In genomic region chr9:77802461-77802860, GRCm38 (mm10) we compare ENCODE assay signal across 9 mouse cellular contexts. TPM values are rescaled to one million over a fixed set of nuclear protein-coding genes. Genes with fewer than 3 reads are reported as not detected.
A peak's percentile ranks its signal among the peaks of the same experiment; 100 is the strongest.
DNase-seq lines count a peak whose midpoint lies in the region; ATAC-seq and TF ChIP-seq lines count a peak whose summit lies in the region.
"Had no signal": no experiment of that assay in that cellular context is flagged by ENCODE, and none has a peak within 500 bp of the region (broad histone marks: within the 10 kb centered on the region; RNA-seq: fewer than 3 reads in every experiment).

No protein-coding gene starts in this region.

- H3K4me1 ChIP-seq in hindbrain, embryonic 11.5 days (replicated peaks; ENCODE audit: control insufficient read depth, insufficient read depth, low read length) = no peaks in the 10 kb centered on the region
- H3K4me1 ChIP-seq in hindbrain, embryonic 12.5 days = peaks cover 4% of the 10 kb centered on the region; the same call in 1 of the 2 replicates
- H3K4me1 ChIP-seq in stomach, postnatal 0 days (replicated peaks; ENCODE audit: control insufficient read depth, insufficient read depth) = no peaks in the 10 kb centered on the region

- no peaks in the 10 kb centered on the region for H3K9me3 ChIP-seq in hindbrain, embryonic 11.5 days (ENCODE audit: control insufficient read depth, low read length)
- H3K9me3 ChIP-seq in hindbrain, embryonic 12.5 days (replicated peaks) = no peaks in the 10 kb centered on the region
- H3K9me3 ChIP-seq in stomach, postnatal 0 days (ENCODE audit: control insufficient read depth, low read length) = no peaks in the 10 kb centered on the region

- no peak overlapping the region for H3K27ac ChIP-seq in hindbrain, embryonic 11.5 days (ENCODE audit: low read depth, low read length)
- H3K27ac ChIP-seq in hindbrain, embryonic 12.5 days = no peak overlapping the region
- no peak overlapping the region for H3K27ac ChIP-seq in stomach, postnatal 0 days (replicated peaks)

- H3K9ac ChIP-seq in hindbrain, embryonic 11.5 days (ENCODE audit: low read depth, low read length) = no peak overlapping the region
- H3K9ac ChIP-seq in hindbrain, embryonic 12.5 days = no peak overlapping the region
- no peak overlapping the region for H3K9ac ChIP-seq in stomach, postnatal 0 days (ENCODE audit: low read length)

- no peak overlapping the region for H3K4me3 ChIP-seq in hindbrain, embryonic 11.5 days (ENCODE audit: low read depth, low read length)
- no peak overlapping the region for H3K4me3 ChIP-seq in hindbrain, embryonic 12.5 days
- H3K4me3 ChIP-seq in stomach, postnatal 0 days (ENCODE audit: low read depth, low read length) = no peak overlapping the region
- H3K4me3 ChIP-seq: erythroblast, embryonic 14.5 days had no signal

- no peaks in the 10 kb centered on the region for H3K27me3 ChIP-seq in hindbrain, embryonic 11.5 days (ENCODE audit: control insufficient read depth, insufficient read depth, low read length)
- no peaks in the 10 kb centered on the region for H3K27me3 ChIP-seq in hindbrain, embryonic 12.5 days
- no peaks in the 10 kb centered on the region for H3K27me3 ChIP-seq in stomach, postnatal 0 days (ENCODE audit: control insufficient read depth, insufficient read depth, low read length)

- TF ChIP-seq EP300 in stomach, postnatal 0 days (optimal IDR thresholded peaks at IDR 0.05) = no peak

- TF ChIP-seq CTCF in stomach, postnatal 0 days (IDR thresholded peaks at IDR 0.05; ENCODE audit: low read depth) = peak; percentile 73

- ATAC-seq in hindbrain, embryonic 11.5 days (ENCODE audit: low FRiP score) = no peak
- no peak for ATAC-seq in hindbrain, embryonic 12.5 days (ENCODE audit: low FRiP score)
- ATAC-seq in stomach, postnatal 0 days (ENCODE audit: low FRiP score, low TSS enrichment) = no peak

- intact Hi-C loops in left cerebral cortex, postnatal 4 days (cut with DNase I) = no loop called here

- WGBS in hindbrain, embryonic 11.5 days = 60% methylated on average over 7 of the region's 7 CpGs
- WGBS in hindbrain, embryonic 12.5 days = 53% methylated on average over 7 of the region's 7 CpGs
- WGBS in stomach, postnatal 0 days = 55% methylated on average over 7 of the region's 7 CpGs

- H3K4me2 ChIP-seq in hindbrain, embryonic 11.5 days (replicated peaks; ENCODE audit: low read depth, low read length) = no peak overlapping the region
- no peak overlapping the region for H3K4me2 ChIP-seq in hindbrain, embryonic 12.5 days (replicated peaks)
- H3K4me2 ChIP-seq in stomach, postnatal 0 days (replicated peaks; ENCODE audit: low read depth) = no peak overlapping the region

- DNase-seq in hindbrain, embryonic 11.5 days (ENCODE audit: low spot score) = peak; percentile 57
- peak; percentile 54 for DNase-seq in right cerebral cortex, postnatal 4 days
- DNase-seq in right cerebral cortex, adult 2 months (ENCODE audit: low spot score in 2 of 2) = no peak
- peak; percentile 48 for DNase-seq in adrenal gland, postnatal 25 days
- DNase-seq in left cerebral cortex, postnatal 4 days = peak; percentile 19
- DNase-seq in stomach, postnatal 0 days (ENCODE audit: low spot score) = no peak
- DNase-seq in yolk sac, embryonic 10.5 days (ENCODE audit: low spot score) = no peak

- H3K36me3 ChIP-seq in hindbrain, embryonic 11.5 days (ENCODE audit: control insufficient read depth, insufficient read depth, low read length) = no peaks in the 10 kb centered on the region
- no peaks in the 10 kb centered on the region for H3K36me3 ChIP-seq in hindbrain, embryonic 12.5 days
- no peaks in the 10 kb centered on the region for H3K36me3 ChIP-seq in stomach, postnatal 0 days (ENCODE audit: control insufficient read depth, insufficient read depth, low read length)

RNA-seq across cellular contexts. Expression of gene Gclc, which starts 48.1 kb away (rescaled TPM):
- 19.5 and 22.6 TPM in 2 replicates for polyA plus RNA-seq in hindbrain, embryonic 11.5 days (2014; fragmentation: Nextera tagmentation; extraction: Ambion mirVana)
- polyA plus RNA-seq in hindbrain, embryonic 12.5 days (2016; fragmentation: Nextera tagmentation; extraction: Ambion mirVana) = 22.2 and 24.6 TPM in 2 replicates
- 38.0 and 48.3 TPM in 2 replicates for total RNA-seq in adrenal gland, postnatal 25 days (2021)
- 10 to 100 TPM; 23.4 to 26.0 TPM for total RNA-seq in left cerebral cortex, postnatal 4 days (2021)
- 18.1 and 20.2 TPM in 2 replicates for polyA plus RNA-seq in stomach, postnatal 0 days (2015; fragmentation: Nextera tagmentation; extraction: Ambion mirVana)

Comparison
In these comparisons a context has a peak if more than half of its experiments do, and no peak if none do; other contexts are left out.
1. DNase-seq: peak in hindbrain, embryonic 11.5 days (single experiment), right cerebral cortex, postnatal 4 days (single experiment), adrenal gland, postnatal 25 days (single experiment) and left cerebral cortex, postnatal 4 days (single experiment); none in right cerebral cortex, adult 2 months (0 of 2), stomach, postnatal 0 days (single experiment) and yolk sac, embryonic 10.5 days (single experiment).